Mouse (Mus musculus) lung, adult 2 months (tissue): Measurements from ENCODE around the gene Foxa2.

Source experiments
- CTCF ChIP-seq: fragments of 200-500 bp; IDR thresholded peaks from 2 replicates; pipeline ENCODE4 v1.5.1; 2011; ENCODE audit warnings: mild to moderate bottlenecking, low read length, control low read depth; ENCODE audit not compliant: insufficient read depth
- POLR2A ChIP-seq: fragments of 200-500 bp; IDR thresholded peaks from 2 replicates; pipeline ENCODE4 v1.6.1; 2011; ENCODE audit warnings: low read depth, mild to moderate bottlenecking, control low read depth, low read length, borderline replicate concordance; ENCODE audit errors: extremely low read depth

- TF ChIP-seq CTCF (no peak), POLR2A (no peak)
Observed at GRCm38 (mm10) chr2:147992935-147993679, 53.7 kb downstream of the Foxa2 start.
